Mouse (Mus musculus): Measurements from ENCODE around the gene Eps8l1.

Eps8l1 gene

DNA sequence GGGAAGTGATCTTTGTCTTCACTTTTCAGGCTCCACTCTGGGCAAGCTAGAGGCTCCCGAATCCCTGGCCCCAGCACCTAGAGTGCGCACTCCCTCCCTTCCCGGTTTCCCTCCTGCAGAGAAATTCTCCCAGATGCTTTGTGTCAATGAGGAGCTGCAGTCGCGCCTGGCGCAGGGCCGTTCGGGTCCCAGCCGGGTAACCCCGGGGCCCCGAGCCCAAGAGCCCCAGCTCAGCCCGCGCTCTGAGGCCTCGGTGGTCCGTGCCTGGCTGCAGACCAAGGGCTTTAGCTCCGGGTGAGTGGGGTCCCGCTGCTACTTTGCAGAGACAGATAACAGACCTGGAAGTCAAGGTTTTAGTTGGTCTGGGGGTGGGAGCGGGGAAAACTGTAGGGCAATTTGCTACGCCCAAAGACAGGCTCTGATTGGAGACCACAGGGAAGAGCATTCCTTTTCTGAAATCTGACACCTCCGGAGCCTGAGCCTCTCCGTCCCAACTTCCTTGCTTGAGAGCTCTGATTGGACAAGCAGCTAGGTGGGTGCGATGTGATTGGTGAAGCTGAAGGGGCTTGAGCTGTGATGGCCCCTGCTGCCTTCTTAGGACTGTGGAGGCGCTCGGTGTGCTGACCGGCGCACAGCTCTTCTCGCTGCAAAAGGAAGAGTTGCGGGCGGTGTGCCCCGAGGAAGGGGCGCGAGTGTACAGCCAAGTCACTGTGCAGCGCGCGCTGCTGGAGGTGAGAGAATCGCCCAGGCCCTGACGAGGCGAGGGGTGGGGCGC lies 17.7 kb downstream of the Eps8l1 start:
- peak; percentile 82 for ATAC-seq (ENCODE audit: low TSS enrichment)

DNA sequence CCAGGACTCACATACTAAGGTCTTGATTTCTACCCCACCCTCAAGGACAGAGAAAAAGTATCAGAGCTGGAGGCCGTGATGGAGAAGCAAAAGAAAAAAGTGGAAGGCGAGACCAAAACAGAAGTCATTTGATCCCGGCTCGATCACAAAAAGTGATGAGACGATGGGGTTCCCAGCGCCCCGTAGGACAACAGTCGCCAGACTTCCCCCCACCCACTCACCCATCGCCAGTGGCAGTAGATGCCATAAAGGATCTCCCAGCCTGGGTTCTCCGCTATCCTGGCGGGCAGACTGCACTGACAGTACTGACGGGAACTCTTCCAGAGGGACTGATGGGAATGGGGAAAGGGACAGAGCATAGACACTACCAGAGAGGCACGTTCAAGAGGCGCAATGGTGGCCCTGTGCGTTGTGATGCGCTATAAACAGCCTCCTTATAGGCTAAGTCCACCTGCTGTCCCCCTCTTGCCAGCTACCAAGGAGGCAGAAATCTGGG lies 18.4 kb downstream of the Eps8l1 start:
- ATAC-seq (ENCODE audit: low TSS enrichment), result no peak

DNA sequence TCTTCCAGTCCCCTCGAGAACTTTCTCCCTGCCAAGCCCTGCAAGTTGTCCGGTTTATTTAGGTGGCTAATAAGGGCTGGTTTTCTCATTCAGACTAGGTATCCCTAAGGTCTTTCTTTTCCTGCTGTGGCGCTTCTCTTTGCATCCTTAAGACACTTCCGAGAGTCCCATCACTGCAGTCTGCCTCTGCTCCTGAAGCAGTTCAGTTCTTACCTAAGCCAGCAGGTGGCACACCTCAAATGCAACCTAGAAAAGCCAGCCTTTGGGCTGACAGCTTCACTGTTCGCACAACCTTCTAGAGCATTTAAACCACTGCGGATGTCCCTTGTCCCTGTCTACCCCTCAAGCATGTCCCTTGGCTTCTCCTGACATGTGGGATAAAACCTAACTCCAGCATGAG lies 19.2 kb downstream of the Eps8l1 start:
- peak; percentile 58; the same call in 1 of the 2 replicates for ATAC-seq (ENCODE audit: low TSS enrichment)

DNA sequence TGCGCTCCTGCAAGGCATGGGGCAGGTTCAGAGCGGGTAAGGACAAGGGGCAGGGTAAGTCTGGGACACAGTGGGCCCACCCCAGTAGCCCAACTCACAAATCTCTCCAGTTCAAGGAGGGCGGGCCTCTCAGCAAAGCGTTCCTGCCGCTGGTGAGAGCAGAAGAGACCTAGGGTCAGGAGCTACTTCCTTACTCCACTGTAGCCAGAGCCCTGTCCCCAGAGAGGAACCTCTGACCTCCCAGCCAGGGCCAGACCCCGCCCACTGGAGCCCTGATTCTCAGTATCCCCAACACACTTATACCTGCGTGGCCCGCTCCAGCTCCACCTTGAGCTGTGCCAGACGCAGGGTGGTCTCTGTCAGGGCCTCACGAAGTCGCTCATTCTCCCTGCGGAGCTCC lies 21.8 kb downstream of the Eps8l1 start:
- no peak for ATAC-seq (ENCODE audit: low TSS enrichment)

DNA sequence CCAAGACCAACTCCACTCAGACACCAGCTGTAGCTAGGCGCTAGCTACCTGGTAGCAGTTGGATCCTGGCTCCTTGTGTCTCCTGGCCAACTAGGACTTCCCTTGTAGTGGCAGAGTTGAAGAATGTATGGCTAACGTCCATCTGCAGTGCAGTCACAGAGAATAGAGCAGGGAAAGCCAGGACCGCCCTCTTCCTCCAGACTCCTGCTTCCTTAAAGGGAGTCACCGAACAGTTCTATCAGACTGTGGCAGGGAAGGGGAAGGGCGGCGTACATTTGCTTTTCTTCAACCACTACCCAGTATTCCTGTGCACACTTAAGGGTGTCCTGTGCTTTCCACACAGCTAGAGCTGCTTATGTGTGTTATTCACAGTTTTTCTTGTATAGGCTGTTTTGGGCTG lies 30.8 kb downstream of the Eps8l1 start:
- no peak for ATAC-seq (ENCODE audit: low TSS enrichment)

DNA sequence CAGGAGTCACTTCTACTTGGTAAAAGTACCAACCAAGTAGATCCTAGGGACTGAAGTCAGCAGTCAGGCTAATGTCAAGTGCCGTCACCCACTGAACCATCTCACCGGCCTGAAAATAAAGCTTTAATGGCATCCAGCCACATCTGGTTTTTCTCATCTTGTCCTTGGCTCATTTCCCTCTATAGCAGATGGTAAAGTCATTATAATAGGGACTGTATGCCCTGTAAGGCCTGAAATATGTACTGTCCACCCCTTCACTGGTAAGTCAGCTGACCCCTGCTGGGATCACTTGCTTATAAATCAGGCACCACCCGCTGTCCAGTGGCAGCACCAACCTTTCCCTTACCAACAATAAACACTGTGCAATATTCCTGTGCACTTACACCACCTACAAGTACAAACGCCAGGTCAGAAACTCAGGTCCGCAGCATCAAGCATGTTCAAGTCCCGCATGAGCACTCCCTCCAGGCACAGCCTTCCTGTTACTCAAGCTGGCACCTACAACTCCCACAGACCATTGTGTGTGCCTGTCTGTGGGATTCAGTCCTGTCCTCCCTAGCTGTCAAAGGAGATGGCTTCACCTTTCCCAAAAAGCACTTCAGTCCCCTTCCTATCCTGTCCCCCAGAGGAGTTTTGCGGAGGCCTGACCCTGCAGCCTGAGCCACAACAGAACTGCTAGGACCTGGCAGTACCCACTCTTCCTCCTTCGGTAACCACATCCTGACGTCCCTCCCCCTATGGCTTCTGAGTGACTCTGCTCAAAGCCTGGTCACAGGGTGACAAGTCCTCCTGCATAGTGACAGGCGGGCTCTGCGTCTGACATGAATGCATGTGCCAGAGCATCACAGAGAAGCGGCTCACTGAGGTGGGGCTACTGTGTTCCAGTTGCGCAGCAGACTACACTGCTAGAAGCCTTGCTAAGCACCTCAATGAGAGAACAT lies 32.1 kb downstream of the Eps8l1 start:
- ATAC-seq (ENCODE audit: low TSS enrichment), result no peak

DNA sequence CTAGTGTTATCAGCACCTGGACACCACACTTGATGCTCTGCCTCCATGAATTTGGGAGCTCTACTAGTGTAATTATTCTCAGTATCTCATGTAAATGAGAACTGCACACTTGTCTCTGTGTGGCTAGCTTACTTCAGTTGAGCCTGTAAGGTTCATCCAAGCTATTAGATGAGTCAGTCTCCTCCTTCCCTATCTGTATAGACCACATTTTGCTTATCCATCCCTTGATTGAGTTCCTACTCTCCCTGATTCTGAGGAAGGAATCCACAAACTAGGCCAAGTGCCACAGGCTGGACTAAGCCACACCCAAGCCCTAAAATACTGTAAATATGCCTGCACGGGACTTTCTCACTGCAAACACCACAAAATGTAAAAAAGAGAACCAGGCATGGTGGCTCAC lies 33.5 kb downstream of the Eps8l1 start:
- no peak for ATAC-seq (ENCODE audit: low TSS enrichment)

DNA sequence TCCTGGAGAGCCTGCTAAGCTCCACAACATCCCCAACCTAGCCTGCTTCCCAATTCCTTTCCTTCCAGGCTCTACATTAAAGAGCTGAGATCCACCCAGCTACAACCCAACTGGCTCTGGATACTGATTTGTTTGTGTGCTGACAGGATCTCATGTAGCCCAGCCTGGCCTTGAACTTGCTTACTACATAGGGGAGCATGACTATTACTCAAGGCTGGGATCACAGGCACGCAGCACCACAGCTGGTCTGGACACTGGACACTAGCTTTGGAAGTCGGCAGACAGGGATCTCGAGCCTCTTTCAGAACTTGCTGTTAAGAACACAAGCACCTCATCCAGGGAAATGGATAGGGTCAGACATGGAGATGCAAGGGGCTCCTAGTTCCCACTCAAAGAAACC lies 36.0 kb downstream of the Eps8l1 start:
- no peak for ATAC-seq (ENCODE audit: low TSS enrichment)

DNA sequence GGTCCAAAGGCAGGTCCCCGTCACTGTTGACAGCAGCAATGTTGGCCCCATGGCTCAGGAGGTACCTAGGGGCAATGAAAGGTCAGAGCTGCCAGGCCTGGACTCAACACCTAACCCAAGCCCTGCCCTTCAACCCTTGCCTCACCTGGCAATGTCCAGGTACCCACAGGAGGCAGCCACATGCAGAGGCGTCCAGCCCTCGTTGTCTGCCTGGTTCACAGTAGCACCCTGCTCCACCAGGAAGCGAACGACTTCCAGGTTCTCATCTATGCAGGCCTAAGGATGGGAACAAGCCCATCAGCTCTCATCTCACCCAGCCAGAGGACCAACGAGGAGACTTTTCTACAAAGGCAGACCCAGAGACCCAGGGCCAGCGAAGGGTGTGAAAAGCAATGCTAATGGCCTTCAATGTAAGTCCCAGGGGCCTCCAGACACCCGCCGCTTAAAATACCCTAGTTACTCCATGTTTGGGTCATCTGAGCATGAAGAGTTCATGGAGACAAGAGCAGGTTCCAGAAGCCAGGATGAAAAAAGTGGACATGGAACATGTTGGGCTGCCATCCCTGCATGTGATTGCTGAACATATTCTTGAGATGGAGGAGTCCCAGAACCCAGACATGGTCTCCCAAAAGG lies 36.9 kb downstream of the Eps8l1 start:
- no peak for ATAC-seq (ENCODE audit: low TSS enrichment)

DNA sequence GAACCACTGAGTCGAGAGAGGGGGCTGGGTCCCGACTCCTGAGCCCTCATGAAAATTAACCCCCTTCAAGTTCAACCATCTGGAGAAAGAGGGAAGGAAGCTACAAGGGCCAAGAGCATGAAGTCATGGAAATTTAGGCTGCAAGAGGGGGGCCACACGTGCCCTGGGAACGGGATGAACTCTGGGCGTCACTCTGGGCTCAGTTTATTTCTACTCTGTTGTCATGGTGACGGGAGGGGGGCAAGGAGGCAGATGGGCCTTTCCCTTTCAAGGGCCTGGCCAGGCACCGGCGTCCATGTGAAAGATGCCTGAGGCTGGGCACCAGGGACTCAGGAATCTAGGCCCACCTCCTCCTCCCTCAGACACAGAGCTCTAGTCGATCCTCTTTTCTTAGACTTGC lies 37.8 kb downstream of the Eps8l1 start:
- no peak for ATAC-seq (ENCODE audit: low TSS enrichment)

DNA sequence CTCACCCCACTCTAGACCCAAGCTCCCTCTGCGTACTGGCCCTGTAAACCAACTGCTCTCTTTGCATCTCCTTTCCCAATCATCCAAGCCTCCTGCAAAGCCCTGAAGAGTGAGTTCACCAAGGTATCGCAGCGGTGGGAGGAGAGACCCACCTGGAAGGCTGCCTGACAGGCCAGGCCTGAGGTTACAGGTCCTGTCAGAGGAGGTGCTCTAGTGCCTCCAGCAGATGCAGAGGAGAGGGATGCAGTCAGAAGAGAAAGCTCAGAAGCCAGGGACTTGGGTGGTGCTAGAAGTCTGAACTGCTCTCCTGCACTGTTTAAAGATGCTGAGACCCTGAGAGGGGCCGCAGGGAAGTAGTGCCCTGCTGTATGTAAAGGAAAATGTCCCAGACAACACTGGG lies 38.6 kb downstream of the Eps8l1 start:
- no peak for ATAC-seq (ENCODE audit: low TSS enrichment)

DNA sequence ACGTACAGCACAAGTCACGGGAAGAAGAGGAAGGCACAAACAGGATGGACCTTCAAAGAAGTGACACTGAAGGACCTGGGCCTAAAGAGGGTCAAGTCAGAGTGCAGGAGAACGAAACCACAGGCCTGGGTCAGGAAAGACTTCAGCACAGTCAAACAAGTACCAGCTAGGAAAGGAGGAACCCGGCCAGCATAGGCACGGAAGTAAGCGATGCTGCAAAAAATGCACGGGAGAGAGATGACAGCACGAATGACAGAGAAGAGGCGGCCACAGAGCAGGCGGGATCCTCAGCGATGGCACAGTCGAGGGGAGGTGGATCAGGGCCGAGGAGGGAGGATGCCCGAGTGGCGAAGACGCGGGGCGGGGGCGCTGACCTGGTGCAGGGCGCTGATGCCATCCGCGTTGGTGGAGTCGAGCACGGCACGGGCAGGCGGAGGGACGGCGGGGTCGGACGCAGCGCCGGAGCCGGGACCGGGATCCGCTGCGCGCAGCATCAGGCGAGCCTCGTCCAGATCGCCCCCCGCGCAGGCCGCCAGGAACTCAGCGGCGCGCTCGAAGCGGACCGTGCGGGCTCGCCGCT lies 40.5 kb downstream of the Eps8l1 start:
- ATAC-seq (ENCODE audit: low TSS enrichment), result peak; percentile 27; the same call in 1 of the 2 replicates

DNA sequence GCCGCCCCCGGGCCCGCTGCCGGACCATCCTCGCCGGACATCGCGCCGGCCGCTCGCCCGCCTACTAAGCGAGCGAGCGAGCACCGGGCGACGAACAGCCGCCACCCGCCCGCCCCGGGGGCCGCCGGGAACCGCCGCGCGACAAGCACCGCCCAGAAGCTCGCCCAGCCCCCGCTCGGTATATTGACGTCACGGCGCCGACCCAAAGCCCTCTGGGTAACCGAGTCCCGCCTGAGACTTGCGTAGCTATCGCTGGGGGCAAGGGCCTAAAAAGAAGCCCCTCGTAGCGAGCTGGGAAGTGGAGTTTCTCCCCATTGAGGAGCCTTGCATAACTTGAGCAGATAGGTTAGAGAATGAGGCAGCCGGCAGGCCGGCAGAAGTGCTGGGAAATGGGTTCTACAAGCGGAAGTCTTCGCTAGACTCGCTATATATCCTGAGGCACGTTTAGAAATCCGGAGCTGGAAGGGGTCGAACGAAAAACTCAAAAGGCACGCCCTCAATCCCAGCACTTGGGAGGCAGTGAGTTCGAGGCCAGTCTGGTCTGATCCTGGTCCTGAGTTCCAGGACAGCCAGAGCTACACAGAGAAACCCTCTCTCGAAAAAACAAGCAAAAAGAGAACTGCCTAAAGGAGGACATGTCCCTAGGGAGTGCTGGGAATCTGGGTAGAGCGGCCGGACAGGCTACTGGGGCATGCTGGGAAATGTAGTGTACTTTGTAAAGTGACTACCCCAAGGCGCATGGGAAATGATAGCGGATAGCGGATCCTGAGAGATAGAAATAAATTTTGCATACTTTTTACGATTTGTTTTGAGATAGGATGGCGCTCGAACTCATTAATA lies 41.3 kb downstream of the Eps8l1 start, which contains the start of gene Ppp1r12c:
Gene Ppp1r12c (minus strand): TSS at position 123 of the 840 bp plus-strand sequence.
- peak; percentile 87 for ATAC-seq (ENCODE audit: low TSS enrichment)

DNA sequence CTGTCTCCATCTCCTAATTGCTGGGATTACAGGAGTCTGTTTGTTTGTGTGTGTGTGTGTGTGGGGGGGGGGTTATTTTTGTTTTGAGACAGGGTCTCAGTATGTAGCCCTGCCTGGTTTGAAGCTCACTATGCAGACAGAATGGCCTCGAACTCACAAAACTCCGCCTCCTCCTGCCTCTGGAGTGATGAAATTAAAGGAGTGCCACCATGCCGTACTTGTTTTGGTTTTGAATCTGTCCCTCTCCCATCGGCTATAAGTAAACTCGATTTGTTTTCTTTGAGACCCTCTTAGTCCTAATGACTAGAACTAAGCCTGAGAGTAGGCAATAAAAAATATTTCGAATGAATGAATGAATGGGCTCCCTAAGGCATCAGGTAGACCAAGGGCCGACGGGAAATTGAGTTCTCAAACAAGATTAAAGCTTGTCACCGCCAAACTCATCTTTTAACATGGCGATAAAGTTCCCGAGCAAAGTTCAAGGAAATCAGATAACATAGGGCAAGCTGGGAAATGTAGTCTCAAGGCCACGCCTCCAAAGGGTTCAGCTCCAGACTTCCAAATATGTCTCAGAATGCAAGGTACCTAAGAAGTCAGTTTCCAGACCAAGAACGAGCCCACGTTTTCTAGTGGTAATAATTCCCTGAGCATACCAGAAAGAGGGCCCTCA lies 42.1 kb downstream of the Eps8l1 start:
- peak; percentile 29 for ATAC-seq (ENCODE audit: low TSS enrichment)

DNA sequence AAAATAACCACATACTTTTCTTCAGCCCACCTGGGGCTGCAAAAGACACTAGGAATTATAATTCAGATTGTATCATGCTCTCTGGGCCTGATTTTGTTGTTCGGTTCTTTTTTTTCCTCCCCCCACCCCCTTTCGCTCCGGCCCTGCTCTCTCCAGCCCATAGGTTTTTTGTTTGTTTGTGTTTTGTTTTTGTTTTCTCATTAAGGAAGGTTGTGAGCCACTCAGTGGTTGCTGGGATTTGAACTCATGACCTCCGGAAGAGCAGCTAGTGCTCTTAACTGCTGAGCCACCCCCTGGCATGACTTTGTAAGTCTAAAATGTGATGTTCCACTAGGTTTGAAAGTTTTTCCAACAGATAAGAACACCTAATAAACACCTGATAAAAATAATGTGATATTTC lies 42.6 kb downstream of the Eps8l1 start:
- ATAC-seq (ENCODE audit: low TSS enrichment), result no peak

DNA sequence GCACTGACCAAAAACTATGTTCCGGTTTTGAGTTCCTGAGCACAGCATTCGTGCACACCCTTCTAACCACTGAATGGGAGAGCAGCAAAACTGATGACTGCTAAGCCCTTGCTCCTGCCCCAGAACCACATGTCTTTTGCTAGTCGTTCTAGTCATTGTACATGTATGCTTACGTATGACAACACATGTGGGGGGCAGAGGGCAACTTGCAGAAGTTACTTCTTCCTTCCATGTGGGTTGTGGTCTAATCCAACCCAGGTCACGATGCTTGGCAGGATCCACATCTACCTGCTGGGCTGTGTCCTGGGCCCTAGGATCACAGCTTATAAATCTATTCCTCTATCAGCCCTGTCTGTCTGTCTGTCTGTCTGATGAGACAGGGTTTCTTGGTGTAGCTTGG lies 43.4 kb downstream of the Eps8l1 start:
- ATAC-seq (ENCODE audit: low TSS enrichment), result no peak

DNA sequence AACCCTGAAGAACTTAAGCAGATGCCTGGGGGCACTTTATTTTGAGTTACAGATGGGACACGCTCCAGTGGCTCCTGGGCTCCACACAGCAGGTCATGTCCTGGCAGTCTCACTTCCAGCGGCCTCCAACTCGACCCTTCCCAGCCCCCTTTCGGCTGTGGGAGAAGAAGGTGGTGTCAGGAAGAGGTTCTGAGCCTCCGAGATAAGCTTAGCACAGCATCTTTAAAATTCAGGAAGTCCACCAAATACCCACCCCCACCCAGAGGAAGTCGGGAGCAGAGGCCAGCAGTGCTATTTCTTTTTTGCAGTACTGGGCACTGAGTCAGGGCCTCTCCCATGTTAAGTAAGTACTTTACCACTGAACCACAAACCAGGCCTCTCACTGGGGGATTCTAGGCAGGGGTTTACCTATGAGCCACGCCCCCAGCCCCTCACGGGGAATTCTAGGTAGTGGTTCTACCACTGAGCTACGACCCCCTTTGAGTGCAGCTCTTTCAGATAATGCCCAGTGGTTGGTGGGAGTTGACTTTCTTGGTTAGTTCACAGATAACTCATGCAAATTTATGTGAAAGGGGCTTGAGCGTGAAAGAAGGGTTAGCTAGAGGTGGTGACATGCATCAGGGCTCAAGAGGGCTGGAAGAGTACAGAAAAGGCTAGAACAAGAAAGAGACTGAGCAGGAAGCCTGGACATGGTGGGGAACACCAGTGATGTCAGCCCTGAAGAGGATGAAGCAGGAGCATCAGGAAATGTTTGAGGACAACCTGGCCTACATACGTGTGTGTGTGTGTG lies 44.4 kb downstream of the Eps8l1 start:
- ATAC-seq (ENCODE audit: low TSS enrichment), result no peak

DNA sequence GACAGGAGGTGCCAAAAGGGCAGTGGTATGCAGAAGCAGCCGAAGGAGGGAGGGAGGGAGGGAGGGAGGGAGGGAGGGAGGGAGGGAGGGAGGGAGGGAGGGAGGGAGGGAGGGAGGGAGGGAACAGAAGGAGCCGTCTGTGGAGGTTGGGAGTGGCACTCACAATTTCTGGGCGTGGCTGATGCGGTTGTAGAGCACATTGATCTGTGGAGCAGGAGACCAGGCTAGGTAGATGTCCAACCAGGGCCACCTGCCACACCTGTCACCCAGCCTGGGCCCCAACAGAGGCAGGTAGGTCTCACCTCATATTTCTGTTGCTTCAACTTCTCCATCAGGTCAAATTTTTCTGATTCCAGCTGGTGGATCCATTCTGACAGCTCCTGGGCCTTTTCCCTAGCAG lies 46.7 kb downstream of the Eps8l1 start:
- ATAC-seq (ENCODE audit: low TSS enrichment), result no peak

DNA sequence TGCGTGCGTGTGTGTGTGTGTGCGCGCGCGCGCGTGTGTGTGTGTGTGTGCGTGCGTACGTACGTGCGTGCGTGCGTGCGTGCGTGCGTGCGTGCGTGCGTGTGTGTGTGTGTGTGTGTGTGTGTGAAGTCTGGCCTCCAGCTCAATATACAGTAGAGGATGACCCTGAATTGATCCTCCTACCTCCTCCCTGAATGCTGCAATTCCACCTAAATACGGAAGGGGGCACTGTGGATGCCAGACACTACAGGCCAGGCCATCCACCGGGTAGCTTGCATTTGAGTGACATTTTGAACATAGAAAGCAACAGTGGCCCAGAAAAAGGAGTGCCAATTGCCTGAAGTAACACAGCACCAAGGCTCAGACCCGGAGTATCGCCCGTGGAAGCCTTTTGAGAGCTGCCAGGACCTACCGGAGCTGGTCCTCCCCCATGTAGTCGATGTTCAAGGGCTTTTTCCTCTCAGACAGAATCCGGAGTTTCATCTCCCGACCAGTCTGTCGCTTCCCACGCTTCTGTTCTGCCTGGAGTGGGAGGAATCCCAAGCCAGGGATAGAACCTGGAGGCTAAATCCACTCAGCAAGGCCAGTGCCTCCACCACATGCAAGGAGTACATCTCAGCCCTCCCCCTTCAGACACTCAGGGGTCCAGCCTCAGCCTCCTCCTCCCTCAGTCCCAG lies 47.7 kb downstream of the Eps8l1 start:
- peak; percentile 77 for ATAC-seq (ENCODE audit: low TSS enrichment)
